Mouse (Mus musculus) hindbrain, embryonic 15.5 days (tissue): ENCODE measurements at regions not wholly inside any gene's neighbourhood (a gene's known extent, or its start where the extent isn't known, plus 50 kb on each side); places are given as distances from the start of the nearest gene placed in this dataset.

ENCODE experiments used
- ATAC-seq: fragments of 200-750 bp; cut with Nextera tagmentation; 2 replicates; pipeline ENCODE4 v1.8.0; 2017; ENCODE audit warnings: low read depth, moderate number of reproducible peaks, moderate TSS enrichment; ENCODE audit not compliant: low FRiP score
- H3K27ac ChIP-seq: fragments of 300-500 bp; sonication (generic); replicated peaks from 2 replicates; pipeline ENCODE4 v1.5.1; 2015; ENCODE audit warnings: mild to moderate bottlenecking, inconsistent platforms
- H3K27me3 ChIP-seq: fragments of 300-500 bp; sonication (generic); 2 replicates; pipeline ENCODE4 v1.6.1; 2015; ENCODE audit warnings: control low read depth, inconsistent platforms
- H3K36me3 ChIP-seq: fragments of 300-500 bp; sonication (generic); 2 replicates; pipeline ENCODE4 v1.6.1; 2015; ENCODE audit warnings: control low read depth, inconsistent platforms
- H3K4me1 ChIP-seq: fragments of 300-500 bp; sonication (generic); replicated peaks from 2 replicates; pipeline ENCODE4 v1.6.1; 2015; ENCODE audit warnings: control low read depth, inconsistent platforms
- H3K4me2 ChIP-seq: fragments of 300-500 bp; sonication (generic); 2 replicates; pipeline ENCODE4 v1.6.1; 2015; ENCODE audit warnings: moderate library complexity, mild to moderate bottlenecking, inconsistent platforms
- H3K4me3 ChIP-seq: fragments of 300-500 bp; sonication (generic); 2 replicates; pipeline ENCODE4 v1.5.1; 2015; ENCODE audit warnings: mild to moderate bottlenecking, inconsistent platforms
- H3K9ac ChIP-seq: fragments of 300-500 bp; sonication (generic); 2 replicates; pipeline ENCODE4 v1.6.1; 2015; ENCODE audit warnings: inconsistent platforms
- H3K9me3 ChIP-seq: fragments of 300-500 bp; sonication (generic); 2 replicates; pipeline ENCODE4 v1.6.1; 2016; ENCODE audit warnings: control low read depth, inconsistent platforms
- WGBS: fragments of 180-500 bp; shearing (Covaris S2); methylation state at CpG from one replicate; pipeline ENCODE4 v1.1.7; 2015; 5-methylcytosine and 5-hydroxymethylcytosine counted together

GRCm38 (mm10) chr15:61364461-61364860 is 441.6 kb upstream of the A1bg start:
- Histone ChIP-seq H3K36me3 (no peaks in the 10 kb centered on the region), H3K9me3 (no peaks in the 10 kb centered on the region), H3K4me2 (no peak overlapping the region), H3K27me3 (no peaks in the 10 kb centered on the region), H3K4me1 (no peaks in the 10 kb centered on the region), H3K27ac (no peak overlapping the region), H3K9ac (no peak overlapping the region), H3K4me3 (no peak overlapping the region)
- 70% methylated on average over 2 of the region's 2 CpGs for WGBS
- no peak for ATAC-seq

GRCm38 (mm10) chr15:61361254-61361653 is 438.4 kb upstream of the A1bg start:
- H3K9ac ChIP-seq: no peak overlapping the region
- no peak overlapping the region for H3K27ac ChIP-seq
- H3K4me3 ChIP-seq: no peak overlapping the region
- ATAC-seq: no peak
- no peaks in the 10 kb centered on the region for H3K4me1 ChIP-seq
- WGBS: 82% methylated on average over 3 of the region's 3 CpGs
- no peak overlapping the region for H3K4me2 ChIP-seq
- no peaks in the 10 kb centered on the region for H3K9me3 ChIP-seq
- no peaks in the 10 kb centered on the region for H3K36me3 ChIP-seq
- H3K27me3 ChIP-seq: no peaks in the 10 kb centered on the region

- H3K27me3 ChIP-seq: no peaks in the 10 kb centered on the region
- no peak overlapping the region for H3K4me2 ChIP-seq
- no peak for ATAC-seq
- H3K4me3 ChIP-seq: no peak overlapping the region
- no peak overlapping the region for H3K27ac ChIP-seq
- no peaks in the 10 kb centered on the region for H3K36me3 ChIP-seq
- no peaks in the 10 kb centered on the region for H3K4me1 ChIP-seq
- no peak overlapping the region for H3K9ac ChIP-seq
- no peaks in the 10 kb centered on the region for H3K9me3 ChIP-seq
Observed at GRCm38 (mm10) chr15:61355344-61355743, 432.5 kb upstream of the A1bg start.

GRCm38 (mm10) chr15:61351729-61352342 is 429.0 kb upstream of the A1bg start:
- Histone ChIP-seq H3K9ac (no peak overlapping the region), H3K9me3 (no peaks in the 10 kb centered on the region), H3K4me2 (no peak overlapping the region), H3K27ac (no peak overlapping the region), H3K36me3 (no peaks in the 10 kb centered on the region), H3K27me3 (no peaks in the 10 kb centered on the region), H3K4me3 (no peak overlapping the region), H3K4me1 (no peaks in the 10 kb centered on the region)
- 72% methylated on average over 5 of the region's 5 CpGs for WGBS
- ATAC-seq: no peak

GRCm38 (mm10) chr15:61345101-61345500 is 422.3 kb upstream of the A1bg start:
- Histone ChIP-seq H3K4me2 (no peak overlapping the region), H3K9ac (no peak overlapping the region), H3K27me3 (no peaks in the 10 kb centered on the region), H3K27ac (no peak overlapping the region), H3K4me1 (no peaks in the 10 kb centered on the region), H3K9me3 (no peaks in the 10 kb centered on the region), H3K36me3 (no peaks in the 10 kb centered on the region), H3K4me3 (no peak overlapping the region)
- WGBS: 44% methylated on average over 4 of the region's 4 CpGs
- no peak for ATAC-seq

- Histone ChIP-seq H3K9ac (no peak overlapping the region), H3K4me1 (no peaks in the 10 kb centered on the region), H3K27ac (no peak overlapping the region), H3K27me3 (no peaks in the 10 kb centered on the region), H3K4me2 (no peak overlapping the region), H3K9me3 (no peaks in the 10 kb centered on the region), H3K36me3 (no peaks in the 10 kb centered on the region), H3K4me3 (no peak overlapping the region)
- 93% methylated on average over 1 of the region's 1 CpGs for WGBS
- ATAC-seq: no peak
Observed at GRCm38 (mm10) chr15:61342618-61343017, 419.8 kb upstream of the A1bg start.

GRCm38 (mm10) chr15:61327925-61328324 is 405.1 kb upstream of the A1bg start:
- Histone ChIP-seq H3K36me3 (no peaks in the 10 kb centered on the region), H3K4me3 (no peak overlapping the region), H3K9ac (no peak overlapping the region), H3K4me1 (no peaks in the 10 kb centered on the region), H3K4me2 (no peak overlapping the region), H3K9me3 (no peaks in the 10 kb centered on the region), H3K27me3 (no peaks in the 10 kb centered on the region), H3K27ac (no peak overlapping the region)
- ATAC-seq: no peak
- 74% methylated on average over 2 of the region's 2 CpGs for WGBS

- no peak overlapping the region for H3K4me3 ChIP-seq
- H3K4me1 ChIP-seq: no peaks in the 10 kb centered on the region
- 96% methylated on average over 7 of the region's 7 CpGs for WGBS
- H3K4me2 ChIP-seq: no peak overlapping the region
- no peaks in the 10 kb centered on the region for H3K27me3 ChIP-seq
- ATAC-seq: no peak
- no peak overlapping the region for H3K27ac ChIP-seq
- no peaks in the 10 kb centered on the region for H3K36me3 ChIP-seq
- H3K9me3 ChIP-seq: no peaks in the 10 kb centered on the region
- no peak overlapping the region for H3K9ac ChIP-seq
Observed at GRCm38 (mm10) chr15:61322243-61322642, 399.4 kb upstream of the A1bg start.

- 75% methylated on average over 6 of the region's 6 CpGs for WGBS
- Histone ChIP-seq H3K9me3 (no peaks in the 10 kb centered on the region), H3K27ac (no peak overlapping the region), H3K4me1 (no peaks in the 10 kb centered on the region), H3K27me3 (no peaks in the 10 kb centered on the region), H3K4me2 (no peak overlapping the region), H3K9ac (no peak overlapping the region), H3K4me3 (no peak overlapping the region), H3K36me3 (no peaks in the 10 kb centered on the region)
- ATAC-seq: no peak
Observed at GRCm38 (mm10) chr15:61309452-61310165, 386.8 kb upstream of the A1bg start.

GRCm38 (mm10) chr15:61308936-61309335 is 386.1 kb upstream of the A1bg start:
- 84% methylated on average over 4 of the region's 4 CpGs for WGBS
- no peak for ATAC-seq

GRCm38 (mm10) chr15:61304546-61304945 is 381.7 kb upstream of the A1bg start:
- Histone ChIP-seq H3K27me3 (no peaks in the 10 kb centered on the region), H3K36me3 (no peaks in the 10 kb centered on the region), H3K4me3 (no peak overlapping the region), H3K9me3 (no peaks in the 10 kb centered on the region), H3K4me1 (no peaks in the 10 kb centered on the region), H3K27ac (no peak overlapping the region), H3K4me2 (no peak overlapping the region), H3K9ac (no peak overlapping the region)
- ATAC-seq: no peak
- WGBS: 58% methylated on average over 3 of the region's 3 CpGs

More at GRCm38 (mm10) chr15:61308936-61309335, 386.1 kb upstream of the A1bg start:
- no peak overlapping the region for H3K4me3 ChIP-seq
- H3K9me3 ChIP-seq: no peaks in the 10 kb centered on the region
- H3K4me1 ChIP-seq: no peaks in the 10 kb centered on the region
- no peaks in the 10 kb centered on the region for H3K36me3 ChIP-seq
- no peak overlapping the region for H3K27ac ChIP-seq
- H3K27me3 ChIP-seq: no peaks in the 10 kb centered on the region
- no peak overlapping the region for H3K9ac ChIP-seq
- no peak overlapping the region for H3K4me2 ChIP-seq

GRCm38 (mm10) chr15:61299796-61300195 is 377.0 kb upstream of the A1bg start:
- Histone ChIP-seq H3K9ac (no peak overlapping the region), H3K9me3 (no peaks in the 10 kb centered on the region), H3K27me3 (no peaks in the 10 kb centered on the region), H3K27ac (no peak overlapping the region), H3K4me1 (no peaks in the 10 kb centered on the region), H3K4me3 (no peak overlapping the region), H3K4me2 (no peak overlapping the region), H3K36me3 (no peaks in the 10 kb centered on the region)
- no peak for ATAC-seq
- 91% methylated on average over 6 of the region's 6 CpGs for WGBS
